Mouse (Mus musculus) heart, embryonic 14.5 days (tissue): ENCODE data around the gene Fam169b. TPM values are rescaled to one million over a fixed set of nuclear protein-coding genes. Genes with fewer than 3 reads are reported as not detected.

Experiments used
- ATAC-seq: fragments of 200-750 bp; cut with Nextera tagmentation; 2 replicates; pipeline ENCODE4 v1.8.0; 2017; ENCODE audit warnings: low read depth, moderate TSS enrichment; ENCODE audit not compliant: insufficient number of reproducible peaks, insufficient read depth, low FRiP score
- H3K27ac ChIP-seq, 2 experiments: fragments of 200-500 bp in 1 of 2; fragments of 300-500 bp in 1 of 2; sonication (generic) in 1 of 2; replicated peaks in 1 of 2; 2 replicates each; pipeline ENCODE4 v1.5.1; 2012 to 2014; ENCODE audit warnings: low read depth in 2 of 2, low read length in 2 of 2, control low read depth in 1 of 2, mild to moderate bottlenecking in 1 of 2, mixed read lengths in 1 of 2; ENCODE audit not compliant: control insufficient read depth in 1 of 2, insufficient read depth in 1 of 2
- H3K27me3 ChIP-seq: fragments of 300-500 bp; sonication (generic); 2 replicates; pipeline ENCODE4 v1.6.1; 2014; ENCODE audit warnings: mild to moderate bottlenecking, low read length, control low read depth; ENCODE audit not compliant: control insufficient read depth, insufficient read depth
- H3K36me3 ChIP-seq: fragments of 300-500 bp; sonication (generic); 2 replicates; pipeline ENCODE4 v1.6.1; 2014; ENCODE audit warnings: mild to moderate bottlenecking, control low read depth, low read length, mixed read lengths; ENCODE audit not compliant: control insufficient read depth, insufficient read depth
- H3K4me1 ChIP-seq, 2 experiments: fragments of 200-500 bp in 1 of 2; fragments of 300-500 bp in 1 of 2; sonication (generic) in 1 of 2; 2 replicates each; pipeline ENCODE4 v1.6.1; 2012 to 2014; ENCODE audit warnings: low read length in 2 of 2, control low read depth in 1 of 2, mixed read lengths in 1 of 2; ENCODE audit not compliant: control insufficient read depth in 2 of 2, insufficient read depth in 2 of 2
- H3K4me2 ChIP-seq: fragments of 300-500 bp; sonication (generic); 2 replicates; pipeline ENCODE4 v1.6.1; 2014; ENCODE audit warnings: mild to moderate bottlenecking, low read length
- H3K4me3 ChIP-seq, 2 experiments: fragments of 200-500 bp in 1 of 2; fragments of 300-500 bp in 1 of 2; sonication (generic) in 1 of 2; 2 replicates each; pipeline ENCODE4 v1.5.1; 2012 to 2014; ENCODE audit warnings: low read length in 2 of 2, mild to moderate bottlenecking in 2 of 2, control low read depth in 1 of 2, low read depth in 1 of 2, moderate library complexity in 1 of 2; ENCODE audit not compliant: control insufficient read depth in 1 of 2, insufficient read depth in 1 of 2
- H3K9ac ChIP-seq: fragments of 300-500 bp; sonication (generic); 2 replicates; pipeline ENCODE4 v1.6.1; 2014; ENCODE audit warnings: mild to moderate bottlenecking, low read length
- H3K9me3 ChIP-seq: fragments of 300-500 bp; sonication (generic); 2 replicates; pipeline ENCODE4 v1.6.1; 2016; ENCODE audit warnings: low read length, control low read depth; ENCODE audit not compliant: control insufficient read depth
- WGBS: fragments of 180-500 bp; shearing (Covaris S2); extraction: QIAGEN DNeasy Blood & Tissue Kit; methylation state at CpG from one replicate; pipeline ENCODE4 v1.1.7; 2014; 5-methylcytosine and 5-hydroxymethylcytosine counted together
- polyA plus RNA-seq: library from polyadenylated mRNA; unstranded; fragments of >200 nt; fragmentation: Nextera tagmentation; extraction: Ambion mirVana; gene quantifications from 2 replicates; pipeline ENCODE4 v1.2.1, GENCODE M21; 2014

Gene Fam169b
- polyA plus RNA-seq, 1 experiment from 2014 or later = 0.05 TPM

- Histone ChIP-seq H3K27ac (no peak overlapping the region), H3K27me3 (no peaks in the 10 kb centered on the region), H3K36me3 (no peaks in the 10 kb centered on the region), H3K4me3 (peak overlapping the region in 1 of 2 experiments; percentile 26; a peak in 3 of 4 replicates), H3K4me1 (0 out of 4 replicates have a peak, but pooled peaks cover 0 to 5% of the 10 kb centered on the region in 2 experiments), H3K9ac (peak overlapping the region; percentile 39), H3K4me2 (peak overlapping the region; percentile 57), H3K9me3 (no peaks in the 10 kb centered on the region)
- 26% methylated on average over 18 of the region's 18 CpGs for WGBS
- ATAC-seq = 0 out of 2 replicates have a peak, but pooled peaks have one; percentile 31
These were observed 29.2 kb downstream of the Fam169b start for GRCm38 (mm10) chr7:68302586-68303433.

GRCm38 (mm10) chr7:68303685-68304084 is 30.0 kb downstream of the Fam169b start:
- no peaks in the 10 kb centered on the region for H3K27me3 ChIP-seq
- H3K27ac ChIP-seq = no peak overlapping the region
- no peak overlapping the region for H3K4me2 ChIP-seq
- 61% methylated on average over 6 of the region's 6 CpGs for WGBS
- 0 out of 4 replicates have a peak, but pooled peaks cover 0 to 5% of the 10 kb centered on the region in 2 experiments for H3K4me1 ChIP-seq
- H3K9ac ChIP-seq = no peak overlapping the region
- H3K4me3 ChIP-seq = no peak overlapping the region
- H3K36me3 ChIP-seq = no peaks in the 10 kb centered on the region
- no peaks in the 10 kb centered on the region for H3K9me3 ChIP-seq
- ATAC-seq = no peak

- no peak overlapping the region for H3K27ac ChIP-seq
- H3K4me2 ChIP-seq = no peak overlapping the region
These were observed 32.3 kb downstream of the Fam169b start for GRCm38 (mm10) chr7:68305781-68306575.

GRCm38 (mm10) chr7:68306756-68307155 is 33.1 kb downstream of the Fam169b start:
- ATAC-seq = no peak
- no peak overlapping the region for H3K27ac ChIP-seq
- no peaks in the 10 kb centered on the region for H3K36me3 ChIP-seq
- 83% methylated on average over 8 of the region's 8 CpGs for WGBS
- H3K9ac ChIP-seq = no peak overlapping the region
- no peaks in the 10 kb centered on the region for H3K27me3 ChIP-seq
- H3K4me1 ChIP-seq = peaks cover 4 to 5% of the 10 kb centered on the region in 2 experiments; a peak in 3 of 4 replicates
- H3K9me3 ChIP-seq = no peaks in the 10 kb centered on the region
- H3K4me2 ChIP-seq = no peak overlapping the region
- H3K4me3 ChIP-seq = no peak overlapping the region

More at GRCm38 (mm10) chr7:68305781-68306575, 32.3 kb downstream of the Fam169b start:
- H3K27me3 ChIP-seq = no peaks in the 10 kb centered on the region
- ATAC-seq = no peak
- H3K9ac ChIP-seq = no peak overlapping the region
- WGBS = 79% methylated on average over 11 of the region's 11 CpGs
- no peaks in the 10 kb centered on the region for H3K36me3 ChIP-seq
- H3K9me3 ChIP-seq = no peaks in the 10 kb centered on the region
- peaks cover 0 to 5% of the 10 kb centered on the region in 2 experiments; a peak in 2 of 4 replicates for H3K4me1 ChIP-seq
- no peak overlapping the region for H3K4me3 ChIP-seq

- Histone ChIP-seq H3K27ac (no peak overlapping the region), H3K9me3 (no peaks in the 10 kb centered on the region), H3K4me2 (no peak overlapping the region), H3K36me3 (no peaks in the 10 kb centered on the region), H3K9ac (no peak overlapping the region), H3K4me3 (no peak overlapping the region), H3K4me1 (peaks cover 0 to 9% of the 10 kb centered on the region in 2 experiments; a peak in 3 of 4 replicates), H3K27me3 (no peaks in the 10 kb centered on the region)
- WGBS = 54% methylated on average over 6 of the region's 6 CpGs
- peak; percentile 58 for ATAC-seq
These were observed 37.8 kb downstream of the Fam169b start for GRCm38 (mm10) chr7:68311469-68311868.

GRCm38 (mm10) chr7:68312395-68312794 is 38.8 kb downstream of the Fam169b start:
- Histone ChIP-seq H3K9me3 (no peaks in the 10 kb centered on the region), H3K4me1 (peaks cover 0 to 9% of the 10 kb centered on the region in 2 experiments; a peak in 3 of 4 replicates), H3K4me3 (no peak overlapping the region), H3K27me3 (no peaks in the 10 kb centered on the region), H3K4me2 (no peak overlapping the region), H3K36me3 (no peaks in the 10 kb centered on the region), H3K27ac (no peak overlapping the region), H3K9ac (no peak overlapping the region)
- 80% methylated on average over 5 of the region's 5 CpGs for WGBS
- ATAC-seq = no peak

- Histone ChIP-seq H3K4me3 (no peak overlapping the region), H3K4me2 (no peak overlapping the region), H3K27ac (no peak overlapping the region), H3K9ac (no peak overlapping the region), H3K36me3 (no peaks in the 10 kb centered on the region), H3K27me3 (no peaks in the 10 kb centered on the region), H3K4me1 (peaks cover 0 to 9% of the 10 kb centered on the region in 2 experiments; a peak in 3 of 4 replicates), H3K9me3 (no peaks in the 10 kb centered on the region)
- ATAC-seq = no peak
- 70% methylated on average over 14 of the region's 14 CpGs for WGBS
These were observed 39.6 kb downstream of the Fam169b start for GRCm38 (mm10) chr7:68313038-68313782.
